In genomic region chr4:148872783-148873182, GRCm38 (mm10) we compare ENCODE assay signal across 12 mouse cellular contexts.
A peak's percentile ranks its signal among the peaks of the same experiment; 100 is the strongest.
DNase-seq lines count a peak whose midpoint lies in the region; ATAC-seq and TF ChIP-seq lines count a peak whose summit lies in the region.
"Had no signal": no experiment of that assay in that cellular context is flagged by ENCODE, and none has a peak within 500 bp of the region (broad histone marks: within the 10 kb centered on the region; RNA-seq: fewer than 3 reads in every experiment).

No protein-coding gene starts in this region.

- H3K27ac ChIP-seq in forebrain, embryonic 14.5 days (ENCODE audit: low read depth, low read length) = no peak overlapping the region
- H3K27ac ChIP-seq in forebrain, embryonic 11.5 days (ENCODE audit: low read depth, low read length) = no peak overlapping the region
- H3K27ac ChIP-seq in limb, embryonic 14.5 days (replicated peaks; ENCODE audit: low read depth, low read length) = no peak overlapping the region

- no peak overlapping the region for H3K4me2 ChIP-seq in forebrain, embryonic 14.5 days (ENCODE audit: low read length)
- H3K4me2 ChIP-seq in forebrain, embryonic 11.5 days (ENCODE audit: low read depth, low read length, severe bottlenecking) = no peak overlapping the region
- 0 out of 2 replicates have a peak overlapping the region, but pooled peaks have one; percentile 13 for H3K4me2 ChIP-seq in limb, embryonic 14.5 days (replicated peaks; ENCODE audit: low read depth, low read length, severe bottlenecking)

- no peak for TF ChIP-seq POLR2A in limb, embryonic 14.5 days (IDR thresholded peaks at IDR 0.05; ENCODE audit: borderline replicate concordance, extremely low read depth, insufficient read depth, insufficient read length)

- no peak overlapping the region for H3K4me3 ChIP-seq in forebrain, embryonic 14.5 days (ENCODE audit: low read depth, low read length)
- no peak overlapping the region for H3K4me3 ChIP-seq in forebrain, embryonic 11.5 days (ENCODE audit: low read depth, low read length)
- H3K4me3 ChIP-seq in limb, embryonic 14.5 days (replicated peaks; ENCODE audit: low read length) = no peak overlapping the region

- no peak overlapping the region for H3K9ac ChIP-seq in forebrain, embryonic 14.5 days (ENCODE audit: low read length)
- no peak overlapping the region for H3K9ac ChIP-seq in forebrain, embryonic 11.5 days (ENCODE audit: low read length)
- no peak overlapping the region for H3K9ac ChIP-seq in limb, embryonic 14.5 days (ENCODE audit: low read depth, low read length, severe bottlenecking)
- H3K9ac ChIP-seq: liver, postnatal 0 days had no signal

- 61% methylated on average over 12 of the region's 12 CpGs for WGBS in forebrain, embryonic 14.5 days
- WGBS in forebrain, embryonic 11.5 days = 84% methylated on average over 12 of the region's 12 CpGs
- WGBS in limb, embryonic 14.5 days = 35% methylated on average over 12 of the region's 12 CpGs

- H3K9me3 ChIP-seq in forebrain, embryonic 14.5 days (replicated peaks; ENCODE audit: control insufficient read depth, low read length) = no peaks in the 10 kb centered on the region
- no peaks in the 10 kb centered on the region for H3K9me3 ChIP-seq in forebrain, embryonic 11.5 days (ENCODE audit: control insufficient read depth, low read length)
- no peaks in the 10 kb centered on the region for H3K9me3 ChIP-seq in limb, embryonic 14.5 days (ENCODE audit: control insufficient read depth, low read length)

- peaks cover 39% of the 10 kb centered on the region for H3K4me1 ChIP-seq in forebrain, embryonic 14.5 days (ENCODE audit: control insufficient read depth, insufficient read depth, low read length)
- H3K4me1 ChIP-seq in forebrain, embryonic 11.5 days (replicated peaks; ENCODE audit: control insufficient read depth, insufficient read depth, low read length) = peaks cover 14% of the 10 kb centered on the region; the same call in 1 of the 2 replicates
- H3K4me1 ChIP-seq in limb, embryonic 14.5 days (ENCODE audit: control insufficient read depth, insufficient read depth, low read length) = peaks cover 31% of the 10 kb centered on the region

- DNase-seq in forebrain, embryonic 14.5 days (ENCODE audit: low spot score) = peak; percentile 76
- DNase-seq in forebrain, embryonic 11.5 days (ENCODE audit: low spot score) = no peak
- peak; percentile 32 for DNase-seq in urinary bladder, postnatal 25 days (ENCODE audit: low spot score)
- no peak for DNase-seq in urinary bladder, postnatal 10 days (ENCODE audit: low spot score)
- peak; percentile 66 for DNase-seq in limb, embryonic 14.5 days (ENCODE audit: low spot score)
- no peak for DNase-seq in Muller cell, postnatal 12 days (ENCODE audit: inconsistent ontology term)
- DNase-seq: cerebellum, adult 11 months; kidney, postnatal 14 days; liver, postnatal 0 days; thymus, adult 2 months had no signal

- peaks cover 9% of the 10 kb centered on the region for H3K27me3 ChIP-seq in forebrain, embryonic 14.5 days (replicated peaks; ENCODE audit: control insufficient read depth, insufficient read depth, low read length)
- peaks cover 16% of the 10 kb centered on the region for H3K27me3 ChIP-seq in forebrain, embryonic 11.5 days (ENCODE audit: control insufficient read depth, insufficient read depth, low read length)
- H3K27me3 ChIP-seq in limb, embryonic 14.5 days (ENCODE audit: control insufficient read depth, insufficient read depth, low read length) = peaks cover 35% of the 10 kb centered on the region; the same call in 1 of the 2 replicates

- no peaks in the 10 kb centered on the region for H3K36me3 ChIP-seq in forebrain, embryonic 14.5 days (ENCODE audit: control insufficient read depth, insufficient read depth, low read length)
- H3K36me3 ChIP-seq in forebrain, embryonic 11.5 days (ENCODE audit: control insufficient read depth, insufficient read depth, low read length) = no peaks in the 10 kb centered on the region
- H3K36me3 ChIP-seq in limb, embryonic 14.5 days (ENCODE audit: control insufficient read depth, insufficient read depth, low read length) = no peaks in the 10 kb centered on the region

- ATAC-seq in forebrain, embryonic 14.5 days = no peak
- ATAC-seq in forebrain, embryonic 11.5 days (replicated peaks; ENCODE audit: low FRiP score) = no peak
- peak; percentile 18; the same call in 1 of the 2 replicates for ATAC-seq in limb, embryonic 14.5 days (ENCODE audit: low FRiP score, low read depth)
- no peak for ATAC-seq in megakaryocyte progenitor cell, adult 5-6 weeks (replicated peaks; ENCODE audit: poor library complexity)
- no peak for ATAC-seq in inflammation-experienced regulatory T-cells, adult 6 months
- ATAC-seq: liver, postnatal 0 days had no signal

Comparison
In these comparisons a context has a peak if more than half of its experiments do, and no peak if none do; other contexts are left out.
1. DNase-seq: peak in forebrain, embryonic 14.5 days (single experiment), urinary bladder, postnatal 25 days (single experiment) and limb, embryonic 14.5 days (single experiment); none in forebrain, embryonic 11.5 days (single experiment), urinary bladder, postnatal 10 days (single experiment) and Muller cell, postnatal 12 days (single experiment).